10 mouse cellular contexts compared by ENCODE assay signal in the genomic region with DNA sequence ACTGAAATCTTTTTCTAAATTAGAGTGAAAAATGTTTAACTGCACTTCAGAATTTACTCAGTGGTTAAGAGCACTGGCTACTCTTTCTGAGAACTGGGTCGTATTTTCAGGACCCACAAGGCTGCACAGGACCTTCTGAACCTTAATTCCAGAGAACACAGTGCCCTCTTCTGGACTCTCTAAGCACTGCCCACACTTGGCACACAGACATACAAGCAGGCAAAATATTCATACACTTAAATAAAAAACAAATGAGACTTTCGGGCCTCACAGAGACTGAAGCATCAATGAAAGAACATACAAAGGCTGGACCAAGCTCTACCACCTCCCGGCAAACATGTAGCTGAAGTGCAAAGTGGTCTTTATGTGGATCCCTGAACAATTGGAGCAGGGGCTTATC.
DNase-seq lines count a peak whose midpoint lies in the region; ATAC-seq and TF ChIP-seq lines count a peak whose summit lies in the region.
"Had no signal": no experiment of that assay in that cellular context is flagged by ENCODE, and none has a peak within 500 bp of the region (broad histone marks: within the 10 kb centered on the region; RNA-seq: fewer than 3 reads in every experiment).

No protein-coding gene starts in this region.

- no peak overlapping the region for H3K4me3 ChIP-seq in thymus, adult 2 months (ENCODE audit: control insufficient read depth, insufficient read depth, low read length)
- H3K4me3 ChIP-seq in forebrain, postnatal 0 days (ENCODE audit: low read depth, low read length): no peak overlapping the region
- H3K4me3 ChIP-seq: heart, embryonic 13.5 days; liver, embryonic 13.5 days had no signal

- H3K9me3 ChIP-seq in forebrain, postnatal 0 days (ENCODE audit: low read length): no peaks in the 10 kb centered on the region
- H3K9me3 ChIP-seq: heart, embryonic 13.5 days; liver, embryonic 13.5 days had no signal

- no peak overlapping the region for H3K27ac ChIP-seq in thymus, adult 2 months (ENCODE audit: control insufficient read depth, insufficient read depth, low read length)
- H3K27ac ChIP-seq in forebrain, postnatal 0 days (ENCODE audit: low read depth, low read length): no peak overlapping the region
- H3K27ac ChIP-seq: heart, embryonic 13.5 days; liver, embryonic 13.5 days had no signal

- TF ChIP-seq CTCF in thymus, adult 2 months (IDR thresholded peaks at IDR 0.05; ENCODE audit: borderline replicate concordance, control insufficient read depth, extremely low read depth, insufficient read depth, low read length, poor library complexity): no peak
- peak; percentile 62 for TF ChIP-seq CTCF in forebrain, postnatal 0 days (IDR thresholded peaks at IDR 0.05; ENCODE audit: low read depth)

- intact Hi-C loops in heart, postnatal 10 days (cut with DNase I): no loop called here

- no peak for TF ChIP-seq POLR2A in thymus, adult 2 months (IDR thresholded peaks at IDR 0.05; ENCODE audit: control insufficient read depth, extremely low read depth, insufficient read depth, low read length, poor library complexity)

- H3K9ac ChIP-seq in forebrain, postnatal 0 days: no peak overlapping the region
- H3K9ac ChIP-seq: heart, embryonic 13.5 days; liver, embryonic 13.5 days had no signal

- WGBS in thymus, adult 2 months: 48% methylated on average over 3 of the region's 3 CpGs
- 31% methylated on average over 3 of the region's 3 CpGs for WGBS in forebrain, postnatal 0 days

- H3K4me1 ChIP-seq in thymus, adult 2 months (replicated peaks; ENCODE audit: control insufficient read depth, insufficient read depth, low read length): no peaks in the 10 kb centered on the region
- no peaks in the 10 kb centered on the region for H3K4me1 ChIP-seq in forebrain, postnatal 0 days (ENCODE audit: insufficient read depth)
- H3K4me1 ChIP-seq: heart, embryonic 13.5 days; liver, embryonic 13.5 days had no signal

- H3K4me2 ChIP-seq in forebrain, postnatal 0 days (ENCODE audit: low read depth): no peak overlapping the region
- H3K4me2 ChIP-seq: heart, embryonic 13.5 days; liver, embryonic 13.5 days had no signal

- no peak for ATAC-seq in forebrain, postnatal 0 days

- peak; percentile 6 to 33 for DNase-seq in heart, postnatal 10 days
- DNase-seq in heart, adult 18-20 months: no peak
- peak; percentile 7 for DNase-seq in thymus, postnatal 4 days
- no peak for DNase-seq in thymus, adult 2 months
- peak; percentile 50 for DNase-seq in forebrain, postnatal 0 days
- DNase-seq in lung, postnatal 36 days: peak; percentile 29
- no peak for DNase-seq in thymus, postnatal 0 days (ENCODE audit: low spot score)
- no peak for DNase-seq in heart, adult 8-10 months (ENCODE audit: low spot score)
- DNase-seq: liver, embryonic 13.5 days had no signal

- H3K27me3 ChIP-seq in thymus, adult 2 months (ENCODE audit: control insufficient read depth, insufficient read depth, low read length): no peaks in the 10 kb centered on the region
- H3K27me3 ChIP-seq in forebrain, postnatal 0 days (ENCODE audit: insufficient read depth, low read length): no peaks in the 10 kb centered on the region
- H3K27me3 ChIP-seq: heart, embryonic 13.5 days; liver, embryonic 13.5 days had no signal

- H3K36me3 ChIP-seq in thymus, adult 2 months (ENCODE audit: control insufficient read depth, insufficient read depth, low read length): no peaks in the 10 kb centered on the region
- H3K36me3 ChIP-seq in forebrain, postnatal 0 days (ENCODE audit: insufficient read depth): no peaks in the 10 kb centered on the region
- H3K36me3 ChIP-seq: heart, embryonic 13.5 days; liver, embryonic 13.5 days had no signal

Comparison
In these comparisons a context has a peak if more than half of its experiments do, and no peak if none do; other contexts are left out.
1. DNase-seq: peak in heart, postnatal 10 days (2 of 2), thymus, postnatal 4 days (single experiment), forebrain, postnatal 0 days (single experiment) and lung, postnatal 36 days (single experiment); none in heart, adult 18-20 months (0 of 2), thymus, adult 2 months (single experiment), thymus, postnatal 0 days (single experiment) and heart, adult 8-10 months (single experiment).